14 mouse cellular contexts compared by ENCODE assay signal in genomic region chr10:95864349-95865124, GRCm38 (mm10). TPM values are rescaled to one million over a fixed set of nuclear protein-coding genes. Genes with fewer than 3 reads are reported as not detected.
DNase-seq lines count a peak whose midpoint lies in the region; ATAC-seq and TF ChIP-seq lines count a peak whose summit lies in the region.
"Had no signal": no experiment of that assay in that cellular context is flagged by ENCODE, and none has a peak within 500 bp of the region (broad histone marks: within the 10 kb centered on the region; RNA-seq: fewer than 3 reads in every experiment).

No protein-coding gene starts in this region.

- H3K4me3 ChIP-seq in gastrocnemius, adult 2 months, result no peak overlapping the region
- H3K4me3 ChIP-seq in heart, postnatal 0 days (ENCODE audit: low read depth, low read length), result no peak overlapping the region
- H3K4me3 ChIP-seq in liver, embryonic 12.5 days, result no peak overlapping the region
- no peak overlapping the region for H3K4me3 ChIP-seq in cerebellum, adult 2 months (replicated peaks; ENCODE audit: insufficient read depth, low read depth, low read length)
- H3K4me3 ChIP-seq: embryonic facial prominence, embryonic 12.5 days; liver, embryonic 13.5 days; neural tube, embryonic 13.5 days had no signal

- no peak for TF ChIP-seq POLR2A in cerebellum, adult 2 months (IDR thresholded peaks at IDR 0.05; ENCODE audit: borderline replicate concordance, insufficient read depth, low read length)

- WGBS in heart, postnatal 0 days, result 40% methylated on average over 11 of the region's 11 CpGs
- 60% methylated on average over 11 of the region's 11 CpGs for WGBS in liver, embryonic 12.5 days (ENCODE audit: insufficient replicate concordance)
- 68% methylated on average over 11 of the region's 11 CpGs for WGBS in cerebellum, adult 2 months

- peak; percentile 93 for ATAC-seq in heart, postnatal 0 days (ENCODE audit: insufficient read depth, low read depth)
- no peak for ATAC-seq in liver, embryonic 12.5 days
- ATAC-seq: hindbrain, postnatal 0 days had no signal

- H3K27ac ChIP-seq in gastrocnemius, adult 2 months, result peak overlapping the region; percentile 6; the same call in 1 of the 2 replicates
- peak overlapping the region; percentile 63 for H3K27ac ChIP-seq in heart, postnatal 0 days (ENCODE audit: low read depth)
- H3K27ac ChIP-seq in liver, embryonic 12.5 days, result no peak overlapping the region
- H3K27ac ChIP-seq in cerebellum, adult 2 months (ENCODE audit: insufficient read depth, low read length), result no peak overlapping the region
- H3K27ac ChIP-seq: embryonic facial prominence, embryonic 12.5 days; hindbrain, postnatal 0 days; liver, embryonic 13.5 days; neural tube, embryonic 13.5 days had no signal

- no peak for TF ChIP-seq CTCF in gastrocnemius, adult 2 months (IDR thresholded peaks at IDR 0.05)
- no peak for TF ChIP-seq CTCF in heart, postnatal 0 days (IDR thresholded peaks at IDR 0.05; ENCODE audit: low read depth)
- TF ChIP-seq CTCF in cerebellum, adult 2 months (IDR thresholded peaks at IDR 0.05; ENCODE audit: borderline replicate concordance, insufficient read depth, low read depth, low read length), result no peak

- peaks cover 9% of the 10 kb centered on the region; the same call in 1 of the 2 replicates for H3K4me1 ChIP-seq in heart, postnatal 0 days (ENCODE audit: control insufficient read depth, insufficient read depth)
- H3K4me1 ChIP-seq in liver, embryonic 12.5 days, result no peaks in the 10 kb centered on the region
- no peaks in the 10 kb centered on the region for H3K4me1 ChIP-seq in cerebellum, adult 2 months (ENCODE audit: control insufficient read depth, insufficient read depth, low read length)
- H3K4me1 ChIP-seq: liver, embryonic 13.5 days; neural tube, embryonic 13.5 days had no signal

- no peak overlapping the region for H3K9ac ChIP-seq in heart, postnatal 0 days (replicated peaks; ENCODE audit: low read depth, low read length)
- H3K9ac ChIP-seq in liver, embryonic 12.5 days, result no peak overlapping the region
- H3K9ac ChIP-seq: embryonic facial prominence, embryonic 12.5 days; liver, embryonic 13.5 days; neural tube, embryonic 13.5 days had no signal

- TF ChIP-seq EP300 in heart, postnatal 0 days (IDR thresholded peaks at IDR 0.05; ENCODE audit: low read depth), result no peak

- no peak overlapping the region for H3K4me2 ChIP-seq in heart, postnatal 0 days (ENCODE audit: low read depth, low read length)
- H3K4me2 ChIP-seq in liver, embryonic 12.5 days, result no peak overlapping the region
- H3K4me2 ChIP-seq: embryonic facial prominence, embryonic 12.5 days; liver, embryonic 13.5 days; neural tube, embryonic 13.5 days had no signal

- H3K36me3 ChIP-seq in heart, postnatal 0 days (replicated peaks; ENCODE audit: control insufficient read depth, insufficient read depth, low read length), result no peaks in the 10 kb centered on the region
- no peaks in the 10 kb centered on the region for H3K36me3 ChIP-seq in liver, embryonic 12.5 days
- H3K36me3 ChIP-seq: embryonic facial prominence, embryonic 12.5 days; liver, embryonic 13.5 days; neural tube, embryonic 13.5 days had no signal

- no peaks in the 10 kb centered on the region for H3K9me3 ChIP-seq in heart, postnatal 0 days (replicated peaks; ENCODE audit: control insufficient read depth, low read length)
- no peaks in the 10 kb centered on the region for H3K9me3 ChIP-seq in liver, embryonic 12.5 days (replicated peaks)
- H3K9me3 ChIP-seq: embryonic facial prominence, embryonic 12.5 days; liver, embryonic 13.5 days; neural tube, embryonic 13.5 days had no signal

- H3K27me3 ChIP-seq in heart, postnatal 0 days (ENCODE audit: control insufficient read depth, insufficient read depth, low read length), result no peaks in the 10 kb centered on the region
- H3K27me3 ChIP-seq in liver, embryonic 12.5 days (replicated peaks), result no peaks in the 10 kb centered on the region
- no peaks in the 10 kb centered on the region for H3K27me3 ChIP-seq in cerebellum, adult 2 months (ENCODE audit: control insufficient read depth, insufficient read depth, low read length)
- H3K27me3 ChIP-seq: embryonic facial prominence, embryonic 12.5 days; liver, embryonic 13.5 days; neural tube, embryonic 13.5 days had no signal

- peak; percentile 22 for DNase-seq in gastrocnemius, adult 2 months
- no peak for DNase-seq in gastrocnemius, postnatal 10 days
- peak; percentile 39 for DNase-seq in adipocyte (ENCODE audit: low spot score)
- peak; percentile 80 for DNase-seq in heart, postnatal 0 days (ENCODE audit: low spot score)
- DNase-seq in lung, postnatal 4 days, result peak; percentile 24 to 71
- no peak for DNase-seq in left cerebral cortex, adult 9 months (ENCODE audit: low spot score in 2 of 2)
- DNase-seq in cerebellum, adult 2 months, result no peak
- DNase-seq: B cell, adult 2 months; liver, embryonic 13.5 days had no signal

- intact Hi-C loops in gastrocnemius, adult 2 months (cut with DNase I), result no loop called here

RNA-seq across cellular contexts. Expression of gene Gm33543, which starts 21.8 kb away (rescaled TPM):
- 1 to 10 TPM in 1 of 2 experiments, under 1 TPM in 1; 0.66 to 1.4 TPM for total RNA-seq in gastrocnemius, adult 2 months (2021)
- under 1 TPM; 0.18 to 0.49 TPM for total RNA-seq in gastrocnemius, postnatal 10 days (2021)
- total RNA-seq in heart, postnatal 0 days (2014; rRNA removed; ENCODE audit: low replicate concordance), result 0.58 TPM in 1 of 2 replicates, not detected in the other
- polyA plus RNA-seq in heart, postnatal 0 days (2015; fragmentation: Nextera tagmentation; extraction: Ambion mirVana), result 0.26 and 0.55 TPM in 2 replicates
- polyA plus RNA-seq in liver, embryonic 12.5 days (2016; fragmentation: Nextera tagmentation; extraction: Ambion mirVana), result not detected in 2 replicates
- polyA plus RNA-seq in cerebellum, adult 2 months (2012; rRNA removed), result 0.11 TPM in 1 of 2 replicates, not detected in the other
- total RNA-seq: hindbrain, postnatal 0 days had no signal
- polyA plus RNA-seq: embryonic facial prominence, embryonic 12.5 days; liver, embryonic 13.5 days; neural tube, embryonic 13.5 days; testis, adult 2 months had no signal

Comparison
In these comparisons a context has a peak if more than half of its experiments do, and no peak if none do; other contexts are left out.
1. DNase-seq: peak in gastrocnemius, adult 2 months (single experiment), adipocyte (single experiment), heart, postnatal 0 days (single experiment) and lung, postnatal 4 days (2 of 2); none in gastrocnemius, postnatal 10 days (single experiment), left cerebral cortex, adult 9 months (0 of 2) and cerebellum, adult 2 months (0 of 2).
2. H3K27ac ChIP-seq: peak in gastrocnemius, adult 2 months (single experiment) and heart, postnatal 0 days (single experiment); none in liver, embryonic 12.5 days (single experiment) and cerebellum, adult 2 months (single experiment).